10 mouse cellular contexts compared by ENCODE assay signal in the genomic region with DNA sequence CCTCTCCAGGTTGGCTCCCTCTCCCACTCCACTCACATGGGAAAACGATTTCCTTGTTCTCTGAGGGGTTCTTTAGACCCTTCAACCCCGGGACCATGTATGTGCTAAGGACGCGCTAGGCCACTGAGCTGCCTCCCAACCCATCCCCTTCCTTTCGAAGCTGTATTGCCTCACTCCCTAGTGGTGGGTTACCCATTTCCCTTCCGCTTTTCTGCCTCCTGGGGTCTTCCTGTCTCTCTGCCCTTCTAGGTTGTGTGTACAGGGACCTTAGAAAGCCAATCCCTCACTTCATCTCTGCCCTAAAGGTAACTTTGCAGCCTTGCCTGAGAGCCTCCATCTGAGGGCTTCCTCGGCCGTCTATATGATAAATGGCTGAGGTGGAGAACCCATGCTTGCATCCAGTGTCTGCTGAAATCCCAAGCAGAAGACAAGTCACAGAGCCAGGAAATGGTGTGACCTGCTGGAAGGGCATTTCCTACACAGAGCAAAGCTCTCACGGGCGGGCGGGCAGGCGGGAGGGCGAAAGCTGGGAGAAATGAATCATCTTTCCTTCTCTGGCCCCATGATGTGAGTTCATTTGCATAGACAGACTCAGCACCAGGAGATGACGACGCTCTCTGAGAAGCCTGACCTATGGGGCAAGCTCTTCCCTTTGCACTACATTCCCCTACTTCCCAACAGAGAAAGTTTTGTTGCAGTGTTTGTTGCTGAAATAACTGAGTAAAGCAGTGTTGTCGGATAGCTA. TPM values are rescaled to one million over a fixed set of nuclear protein-coding genes. Genes with fewer than 3 reads are reported as not detected.
DNase-seq lines count a peak whose midpoint lies in the region; ATAC-seq lines count a peak whose summit lies in the region.
"Had no signal": no experiment of that assay in that cellular context is flagged by ENCODE, and none has a peak within 500 bp of the region (broad histone marks: within the 10 kb centered on the region; RNA-seq: fewer than 3 reads in every experiment).

No protein-coding gene starts in this region.

- 35% methylated on average over 16 of the region's 16 CpGs for WGBS in kidney, embryonic 16.5 days
- 39% methylated on average over 16 of the region's 16 CpGs for WGBS in macrophage (ENCODE audit: missing documents)
- 83% methylated on average over 16 of the region's 16 CpGs for WGBS in forebrain, embryonic 11.5 days

- no peak overlapping the region for H3K27ac ChIP-seq in kidney, embryonic 16.5 days (ENCODE audit: low read length)
- H3K27ac ChIP-seq in macrophage: peak overlapping the region; percentile 64
- H3K27ac ChIP-seq in forebrain, embryonic 11.5 days (ENCODE audit: low read depth, low read length): no peak overlapping the region
- H3K27ac ChIP-seq: midbrain, embryonic 15.5 days had no signal

- no peak overlapping the region for H3K4me2 ChIP-seq in kidney, embryonic 16.5 days (replicated peaks; ENCODE audit: low read depth, low read length)
- H3K4me2 ChIP-seq in forebrain, embryonic 11.5 days (ENCODE audit: low read depth, low read length, severe bottlenecking): no peak overlapping the region
- H3K4me2 ChIP-seq: limb, embryonic 12.5 days; midbrain, embryonic 15.5 days had no signal

- H3K4me3 ChIP-seq in kidney, embryonic 16.5 days (ENCODE audit: low read length): no peak overlapping the region
- H3K4me3 ChIP-seq in macrophage (ENCODE audit: inconsistent target): no peak overlapping the region
- no peak overlapping the region for H3K4me3 ChIP-seq in forebrain, embryonic 11.5 days (ENCODE audit: low read depth, low read length)
- H3K4me3 ChIP-seq: limb, embryonic 12.5 days; midbrain, embryonic 15.5 days had no signal

- no peaks in the 10 kb centered on the region for H3K9me3 ChIP-seq in kidney, embryonic 16.5 days (ENCODE audit: low read length)
- H3K9me3 ChIP-seq in forebrain, embryonic 11.5 days (ENCODE audit: control insufficient read depth, low read length): no peaks in the 10 kb centered on the region
- H3K9me3 ChIP-seq: limb, embryonic 12.5 days; midbrain, embryonic 15.5 days had no signal

- H3K27me3 ChIP-seq in kidney, embryonic 16.5 days (ENCODE audit: insufficient read depth, low read length): peaks cover 13% of the 10 kb centered on the region
- H3K27me3 ChIP-seq in forebrain, embryonic 11.5 days (ENCODE audit: control insufficient read depth, insufficient read depth, low read length): no peaks in the 10 kb centered on the region

- no peaks in the 10 kb centered on the region for H3K79me2 ChIP-seq in macrophage (ENCODE audit: inconsistent target)

- H3K4me1 ChIP-seq in kidney, embryonic 16.5 days (ENCODE audit: insufficient read depth, low read length): peaks cover 25% of the 10 kb centered on the region
- H3K4me1 ChIP-seq in forebrain, embryonic 11.5 days (replicated peaks; ENCODE audit: control insufficient read depth, insufficient read depth, low read length): peaks cover 15% of the 10 kb centered on the region

- DNase-seq in kidney, postnatal 14 days: no peak
- peak; percentile 27 for DNase-seq in MN1 (ENCODE audit: low spot score)
- DNase-seq in forebrain, embryonic 11.5 days (ENCODE audit: low spot score): no peak
- DNase-seq: cerebellum, adult 9-11 months had no signal

- ATAC-seq in kidney, embryonic 16.5 days (ENCODE audit: low FRiP score, low TSS enrichment): 0 out of 2 replicates have a peak, but pooled peaks have one; percentile 2
- ATAC-seq in common myeloid progenitor, adult 5-6 weeks (replicated peaks; ENCODE audit: low read depth, poor library complexity, severe bottlenecking): 0 out of 2 replicates have a peak, but pooled peaks have one; percentile 27
- ATAC-seq in erythroid progenitor cell, adult 5-6 weeks (replicated peaks; ENCODE audit: low FRiP score, poor library complexity, severe bottlenecking): no peak
- ATAC-seq in forebrain, embryonic 11.5 days (replicated peaks; ENCODE audit: low FRiP score): no peak
- ATAC-seq: midbrain, embryonic 15.5 days had no signal

- H3K36me3 ChIP-seq in kidney, embryonic 16.5 days (ENCODE audit: insufficient read depth, low read length): no peaks in the 10 kb centered on the region
- no peaks in the 10 kb centered on the region for H3K36me3 ChIP-seq in macrophage (ENCODE audit: inconsistent target)
- H3K36me3 ChIP-seq in forebrain, embryonic 11.5 days (ENCODE audit: control insufficient read depth, insufficient read depth, low read length): no peaks in the 10 kb centered on the region
- H3K36me3 ChIP-seq: limb, embryonic 12.5 days; midbrain, embryonic 15.5 days had no signal

- H3K9ac ChIP-seq in kidney, embryonic 16.5 days (replicated peaks; ENCODE audit: low read length): no peak overlapping the region
- H3K9ac ChIP-seq in forebrain, embryonic 11.5 days (ENCODE audit: low read length): no peak overlapping the region
- H3K9ac ChIP-seq: limb, embryonic 12.5 days; midbrain, embryonic 15.5 days had no signal

RNA-seq across cellular contexts. Expression of gene Zfp703, which starts 14.0 kb away (rescaled TPM):
- polyA plus RNA-seq in kidney, embryonic 16.5 days (2015; fragmentation: Nextera tagmentation; extraction: Ambion mirVana): 7.8 and 10.2 TPM in 2 replicates
- 1.6 and 2.0 TPM in 2 replicates for total RNA-seq in common myeloid progenitor, adult 5-6 weeks (2017)
- 10 to 100 TPM in 21 of 26 experiments, 1 to 10 TPM in 5; 5.9 to 97.1 (median 33.6) TPM for total RNA-seq in macrophage (2018; cell fraction: chromatin; rRNA removed)
- total RNA-seq in macrophage (2018; cell fraction: cytosol; rRNA removed): 100 to 1,000 TPM in 8 of 26 experiments, 10 to 100 TPM in 18; 22.0 to 152 (median 56.5) TPM
- 100 to 1,000 TPM in 7 of 26 experiments, 10 to 100 TPM in 19; 14.7 to 184 (median 34.3) TPM for total RNA-seq in macrophage (2018; cell fraction: nucleus; rRNA removed)
- polyA plus RNA-seq in macrophage (2018): 42.4 to 65.4 TPM (median 52.8 TPM) in 3 replicates
- total RNA-seq in erythroid progenitor cell, adult 5-6 weeks (2015; ENCODE audit: low replicate concordance): 2.5 and 15.5 TPM in 2 replicates
- total RNA-seq in erythroid progenitor cell, adult 5-6 weeks (2017; ENCODE audit: low replicate concordance): 1.4 TPM in 2 replicates
- polyA plus RNA-seq in forebrain, embryonic 11.5 days (2014; fragmentation: Nextera tagmentation; extraction: Ambion mirVana): 14.3 and 16.0 TPM in 2 replicates

Comparison
In these comparisons a context has a peak if more than half of its experiments do, and no peak if none do; other contexts are left out.
1. ATAC-seq: peak in kidney, embryonic 16.5 days (single experiment) and common myeloid progenitor, adult 5-6 weeks (single experiment); none in erythroid progenitor cell, adult 5-6 weeks (single experiment) and forebrain, embryonic 11.5 days (single experiment).